Mouse (Mus musculus) adrenal gland, postnatal 14 days (tissue): Measurements from ENCODE around the gene Fbxo46. TPM values are rescaled to one million over a fixed set of nuclear protein-coding genes. Genes with fewer than 3 reads are reported as not detected.
"Not testable (repeated sequence)": the region's sequence is repeated elsewhere in the genome, so short reads cannot be mapped to it uniquely, and the experiment has no call there.

ENCODE experiments used
- DNase-seq: peaks from one replicate; pipeline ENCODE4 v3.0.0; 2021; ENCODE audit warnings: mixed read lengths
- total RNA-seq: library from RNA; stranded (reverse); gene quantifications from 2 replicates; pipeline ENCODE4 v1.2.3, GENCODE M21; 2021

Gene Fbxo46
- total RNA-seq, 1 experiment from 2014 or later: 11.2 TPM

DNA sequence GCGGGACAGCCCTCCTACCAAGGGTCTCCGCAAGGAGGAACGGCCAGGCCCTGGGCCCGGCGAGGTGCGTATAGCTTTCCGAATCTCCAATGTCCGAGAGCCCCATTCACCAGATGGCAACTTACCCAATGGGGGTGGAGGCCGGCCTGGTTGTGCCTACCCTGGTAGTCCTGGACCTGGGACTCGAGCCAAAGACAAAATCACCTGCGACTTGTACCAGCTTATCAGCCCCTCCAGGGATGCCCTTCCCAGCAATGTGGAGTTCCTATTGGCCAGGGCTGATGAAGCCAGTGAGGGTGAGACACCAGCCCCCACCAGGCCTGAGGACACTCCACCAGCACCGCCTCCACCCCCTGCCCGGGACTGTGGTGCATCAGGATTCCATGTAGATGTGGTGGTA lies 16.5 kb downstream of the Fbxo46 start:
- DNase-seq: no peak

DNA sequence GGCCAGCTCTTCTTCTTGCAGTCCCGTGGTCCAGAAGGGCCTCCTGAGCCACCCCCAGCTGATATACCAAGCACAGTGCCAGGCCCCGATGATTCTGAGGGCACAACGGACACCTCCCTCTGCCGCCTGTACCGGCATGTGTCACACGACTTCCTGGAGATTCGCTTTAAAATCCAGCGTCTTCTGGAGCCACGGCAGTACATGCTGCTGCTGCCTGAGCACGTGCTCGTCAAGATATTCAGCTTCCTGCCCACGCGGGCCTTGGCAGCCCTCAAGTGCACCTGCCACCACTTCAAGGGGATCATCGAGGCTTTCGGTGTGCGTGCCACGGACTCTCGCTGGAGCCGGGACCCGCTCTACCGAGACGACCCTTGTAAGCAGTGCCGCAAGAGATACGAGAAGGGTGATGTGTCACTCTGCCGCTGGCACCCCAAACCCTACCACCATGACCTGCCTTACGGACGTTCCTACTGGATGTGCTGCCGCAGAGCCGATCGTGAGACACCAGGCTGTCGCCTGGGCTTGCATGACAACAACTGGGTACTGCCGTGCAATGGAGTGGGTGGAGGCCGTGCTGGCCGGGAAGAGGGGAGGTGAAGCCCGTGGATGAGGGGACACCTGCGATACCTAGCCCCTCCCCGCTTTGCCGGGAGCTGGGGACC lies 17.1 kb downstream of the Fbxo46 start:
- no peak for DNase-seq

DNA sequence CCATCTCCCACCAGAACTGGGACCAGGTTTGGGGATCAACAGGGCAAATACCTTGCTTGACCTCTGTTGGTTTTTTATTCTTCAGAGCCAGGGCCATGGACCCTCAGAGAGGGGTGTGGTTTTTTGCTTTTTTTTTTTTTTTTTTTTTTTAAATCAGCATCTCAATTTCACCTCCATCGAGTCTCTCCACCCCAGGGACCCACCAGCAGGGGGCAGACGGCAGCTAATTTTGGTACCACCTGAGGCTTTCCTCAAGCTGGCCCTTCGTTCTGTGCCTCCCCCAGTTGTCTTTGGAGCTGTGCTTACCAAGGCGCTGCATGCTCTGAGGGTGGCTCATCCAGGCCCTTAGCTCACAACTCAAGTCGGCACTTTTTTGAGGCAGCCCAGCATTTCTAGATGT lies 17.7 kb downstream of the Fbxo46 start:
- peak; percentile 80 for DNase-seq

DNA sequence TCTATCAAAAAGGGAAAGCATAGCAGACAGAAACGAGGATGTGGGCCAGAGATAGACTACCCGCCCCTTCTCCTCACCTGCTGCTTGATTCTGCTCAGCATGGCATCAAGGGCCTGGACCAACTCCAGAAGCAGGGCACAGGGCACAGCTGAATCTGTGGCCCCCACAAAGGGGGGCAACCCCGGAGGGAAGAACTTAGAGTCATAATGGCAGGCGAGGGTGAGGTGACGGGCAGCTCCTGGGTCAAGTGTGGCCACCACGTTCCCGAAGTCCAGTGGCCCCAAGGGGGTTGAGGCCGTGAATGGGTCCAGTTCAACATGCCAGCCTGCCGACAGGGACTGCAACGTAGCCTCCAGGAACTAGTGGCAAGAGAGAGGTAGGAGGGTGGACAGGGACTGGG lies 27.1 kb downstream of the Fbxo46 start:
- no peak for DNase-seq

DNA sequence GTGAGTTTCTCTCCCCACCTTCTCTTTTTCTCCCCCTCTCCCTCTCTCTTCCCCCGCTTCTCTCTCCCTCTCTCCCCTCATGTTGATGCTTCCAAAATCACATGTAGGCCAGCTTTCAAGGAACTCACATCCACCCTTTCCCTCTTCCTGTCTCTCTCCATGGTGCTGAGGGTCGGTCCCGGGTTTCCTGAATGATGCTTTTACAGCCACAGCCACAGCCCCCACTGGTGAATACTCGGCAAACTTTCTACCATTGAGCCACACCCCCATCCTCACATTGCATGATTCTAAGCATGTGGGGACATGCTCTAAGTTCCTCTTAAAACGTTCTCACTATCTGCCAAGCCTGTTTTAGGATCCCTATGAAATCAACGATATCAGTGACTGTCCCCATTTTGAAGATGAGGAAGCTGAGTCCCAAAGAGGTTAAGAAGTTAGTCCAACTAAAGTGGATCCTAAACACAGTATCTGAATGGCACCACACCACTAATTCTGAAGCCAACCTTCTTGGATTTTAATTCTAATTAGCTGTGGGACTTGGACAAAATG lies 27.9 kb downstream of the Fbxo46 start:
- no peak for DNase-seq

DNA sequence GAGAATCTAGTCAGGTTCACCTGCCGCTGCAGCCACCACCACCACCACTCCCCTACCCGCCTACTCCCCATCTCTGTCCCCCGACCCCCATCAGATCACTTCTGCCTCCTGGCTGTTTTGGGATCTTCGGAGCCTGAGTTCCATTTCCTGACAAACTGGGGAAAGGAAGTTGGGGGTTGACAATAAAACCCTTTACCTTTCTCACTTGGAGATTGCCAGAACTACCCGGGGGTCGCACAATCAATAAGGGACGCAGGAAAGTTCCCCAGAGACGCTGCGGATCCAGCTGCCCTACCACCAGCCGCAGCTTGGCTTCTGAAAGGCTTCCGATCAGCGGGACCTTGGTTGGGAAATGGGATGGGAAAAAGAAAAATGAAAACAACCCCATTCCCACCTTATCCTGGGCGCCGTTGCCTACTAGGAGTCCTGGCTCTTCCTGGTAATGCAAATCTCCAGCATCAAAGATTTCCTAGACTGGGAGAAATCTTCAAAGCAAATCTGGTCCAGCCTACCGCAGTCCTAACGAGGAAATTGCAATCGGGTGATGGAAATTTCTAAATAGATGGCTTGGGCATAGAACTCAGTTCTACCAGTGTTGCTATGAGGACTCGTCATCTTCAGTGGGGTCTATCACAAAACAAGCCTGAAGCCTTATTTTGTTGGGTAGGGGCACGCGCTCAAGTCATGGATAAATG lies 28.7 kb downstream of the Fbxo46 start:
- no peak for DNase-seq

DNA sequence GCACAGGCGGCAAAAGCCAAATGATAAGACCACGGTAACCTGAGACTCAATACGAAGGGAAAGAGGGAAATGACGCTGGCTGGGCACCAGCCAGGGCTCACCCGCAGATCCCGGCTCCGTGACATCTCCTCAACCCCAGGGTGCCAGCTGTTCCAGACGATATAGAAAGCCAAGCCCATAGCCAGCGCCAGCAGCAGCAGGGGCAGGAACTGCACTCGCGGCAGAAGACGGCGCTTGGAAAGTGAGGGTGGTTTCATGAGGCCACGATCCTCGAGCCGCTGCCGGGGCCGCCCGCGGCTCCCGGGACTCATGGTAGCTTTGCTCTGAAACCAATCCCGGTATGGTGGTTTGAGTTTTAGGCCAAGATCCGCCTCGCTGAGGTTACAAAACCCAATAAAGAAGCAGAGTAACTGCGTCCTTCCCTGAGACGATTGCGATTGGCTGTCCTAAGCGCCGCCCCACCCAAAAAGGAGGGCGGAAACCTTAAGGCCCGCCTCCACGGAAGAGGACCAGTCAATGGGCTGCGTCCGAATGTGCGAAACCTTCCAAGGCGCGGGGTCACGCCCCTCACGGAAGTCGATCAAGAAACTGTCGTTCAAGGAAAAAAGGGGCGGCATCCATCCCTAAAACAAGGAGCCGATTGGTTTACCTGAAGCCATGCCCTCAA lies 29.3 kb downstream of the Fbxo46 start, which contains the start of gene Qpctl:
Qpctl (minus strand) TSS at position 417 of the 667 bp plus-strand sequence.
- DNase-seq: peak; percentile 98

DNA sequence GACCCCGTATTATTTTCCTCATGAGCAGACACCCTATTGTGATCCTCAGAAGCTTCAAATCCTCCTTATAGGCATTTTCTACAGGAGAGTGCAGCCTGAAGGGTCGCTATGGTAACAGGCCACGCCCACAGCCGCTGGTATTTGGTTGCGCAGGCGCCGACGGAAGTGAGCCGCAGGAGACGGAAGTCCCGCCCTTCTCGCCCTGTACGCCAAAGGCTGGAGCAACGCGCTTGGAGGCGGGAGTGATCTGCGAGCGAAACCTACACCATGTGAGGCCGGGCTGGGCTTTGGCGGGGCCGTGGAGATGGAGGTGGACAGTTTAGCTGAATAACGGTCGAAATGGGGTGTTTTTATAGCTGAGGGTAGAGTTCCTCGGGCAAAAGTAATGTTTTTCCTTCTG lies 30.0 kb downstream of the Fbxo46 start, which contains the start of gene Snrpd2:
Snrpd2 (plus strand) TSS at position 97 of the 400 bp plus-strand sequence.
- peak; percentile 98 for DNase-seq

DNA sequence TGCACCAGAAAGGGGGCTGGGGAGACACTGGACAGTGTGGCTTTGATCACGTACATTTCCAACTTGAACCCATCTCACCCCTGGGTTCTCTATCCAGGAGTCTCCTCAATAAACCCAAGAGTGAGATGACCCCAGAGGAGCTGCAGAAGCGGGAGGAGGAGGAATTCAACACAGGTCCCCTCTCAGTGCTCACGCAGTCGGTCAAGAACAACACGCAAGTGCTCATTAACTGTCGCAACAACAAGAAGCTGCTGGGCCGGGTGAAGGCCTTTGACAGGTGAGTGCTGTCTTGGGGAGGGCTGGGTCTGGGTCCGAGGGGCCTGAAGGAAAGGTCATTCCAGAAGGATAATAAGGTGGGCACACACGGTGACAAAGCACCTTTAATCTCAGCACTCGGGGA lies 31.5 kb downstream of the Fbxo46 start:
- DNase-seq: not testable (repeated sequence)

DNA sequence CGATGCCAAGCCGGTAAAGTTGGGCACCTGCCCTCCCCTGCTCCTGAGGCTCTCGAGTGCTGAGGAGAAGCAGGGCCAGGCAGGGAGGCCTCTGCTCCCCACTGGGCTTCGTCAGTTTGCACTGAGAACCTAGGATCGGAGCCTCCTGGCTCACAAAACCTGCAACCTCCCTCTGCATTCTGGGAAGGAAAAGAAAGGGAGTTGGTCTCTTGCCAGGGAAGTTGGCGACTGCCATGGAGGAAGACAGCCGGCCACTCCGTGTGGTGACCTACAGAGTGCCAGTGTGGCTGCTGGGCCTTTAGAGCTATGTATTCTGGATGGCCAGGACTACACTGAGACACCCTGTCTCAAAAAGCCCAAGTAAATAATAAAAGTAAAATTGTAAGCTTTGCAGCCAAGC lies 35.1 kb downstream of the Fbxo46 start:
- DNase-seq: no peak

DNA sequence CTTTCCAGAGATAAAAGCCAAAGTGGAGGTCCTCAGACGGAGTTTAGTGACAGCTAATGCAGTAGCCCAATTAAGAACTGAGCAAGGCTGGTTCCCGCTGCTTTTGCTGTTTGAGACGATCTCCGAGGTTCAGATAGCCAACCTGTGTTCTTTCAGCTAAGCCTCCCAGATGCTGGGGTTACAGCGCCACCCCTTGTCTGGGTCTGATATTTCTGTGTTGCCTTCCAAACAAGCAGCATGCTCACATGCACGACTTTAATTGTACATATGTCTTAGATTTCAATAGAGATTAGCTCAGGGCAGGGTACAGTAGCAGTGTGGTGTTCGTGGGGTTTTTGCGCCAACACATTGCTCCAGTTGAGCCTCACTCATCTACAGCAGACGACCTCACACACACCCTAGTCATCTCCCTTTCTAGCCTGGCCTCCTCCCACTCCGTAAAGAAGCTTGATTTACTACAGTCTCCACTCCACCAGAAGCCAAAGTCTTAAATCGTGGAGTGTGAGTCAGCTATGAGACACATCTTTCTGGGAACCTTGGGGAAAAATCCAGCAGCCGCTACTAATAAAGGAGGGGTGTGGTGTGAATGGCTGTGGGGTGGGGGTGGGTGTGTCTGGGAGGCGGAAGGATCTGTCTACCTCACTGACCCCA lies 36.3 kb downstream of the Fbxo46 start:
- DNase-seq: peak; percentile 80

DNA sequence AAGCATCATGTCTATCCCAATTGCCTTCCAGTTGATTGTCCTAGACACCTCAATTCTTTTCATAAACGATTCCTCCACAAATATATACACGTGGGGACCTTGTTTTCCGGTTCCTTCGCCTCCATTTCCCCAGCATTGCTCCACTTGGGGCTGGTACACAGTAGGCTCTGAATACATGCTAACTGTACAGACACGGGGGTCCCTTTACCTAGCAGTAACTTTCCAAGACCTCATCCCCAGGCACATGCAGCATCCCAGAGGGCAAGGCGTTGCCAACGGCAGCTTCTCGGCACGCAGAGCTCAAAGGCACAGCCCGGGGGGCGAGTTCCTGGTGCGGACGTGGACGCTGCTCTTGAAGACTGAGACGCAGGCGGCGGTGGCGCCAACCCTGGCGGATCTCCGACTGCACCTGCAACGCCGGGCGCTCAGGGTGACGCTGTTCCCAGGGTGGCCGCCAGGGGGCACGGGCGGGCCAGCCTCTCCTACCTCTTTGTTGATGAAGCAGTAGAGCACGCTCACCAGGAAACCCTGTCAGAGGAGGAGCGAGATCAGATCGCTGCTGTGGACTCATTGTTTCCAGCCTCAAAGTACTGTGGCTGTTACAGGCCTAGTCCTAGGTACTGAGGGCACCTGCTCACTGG lies 37.6 kb downstream of the Fbxo46 start:
- DNase-seq: peak; percentile 95

DNA sequence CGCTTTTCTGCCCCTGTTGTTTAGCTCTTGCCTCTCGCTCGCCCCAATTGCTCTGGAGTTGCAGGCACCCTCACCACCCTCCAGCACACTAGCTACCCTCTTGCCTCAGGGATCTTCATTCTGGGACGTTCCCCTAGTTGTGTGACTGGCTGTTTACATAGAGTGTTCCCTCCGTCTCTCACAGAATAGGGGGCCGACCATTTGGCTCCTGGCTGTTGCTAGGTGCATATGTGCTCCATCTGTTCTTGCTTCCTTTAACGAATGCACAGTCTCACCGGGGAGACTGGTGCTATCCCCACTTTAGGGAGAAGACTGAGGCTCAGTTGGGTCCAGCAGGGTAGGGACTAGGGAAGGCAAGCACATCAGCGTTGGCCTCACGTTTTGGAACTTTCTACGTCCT lies 38.9 kb downstream of the Fbxo46 start:
- no peak for DNase-seq

DNA sequence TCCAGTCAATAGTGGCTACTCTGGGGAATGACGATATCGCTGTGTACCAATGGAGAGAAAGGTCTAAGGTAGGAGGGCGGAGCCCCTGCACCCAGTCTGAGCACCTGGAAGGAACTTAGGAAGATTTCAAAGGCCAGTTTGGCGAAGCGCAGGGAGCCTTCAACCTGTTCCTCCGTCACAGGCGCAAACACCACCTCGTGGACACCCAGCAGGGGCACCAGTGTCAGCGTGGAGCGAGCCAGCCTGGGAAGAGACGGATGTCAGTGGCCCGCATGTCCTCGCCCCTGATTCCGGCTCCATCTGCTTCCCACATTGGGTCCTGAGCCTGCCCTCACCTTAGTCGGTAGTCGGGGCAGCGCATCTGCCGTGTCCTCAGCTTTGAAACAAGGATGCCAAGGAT lies 39.8 kb downstream of the Fbxo46 start:
- no peak for DNase-seq

DNA sequence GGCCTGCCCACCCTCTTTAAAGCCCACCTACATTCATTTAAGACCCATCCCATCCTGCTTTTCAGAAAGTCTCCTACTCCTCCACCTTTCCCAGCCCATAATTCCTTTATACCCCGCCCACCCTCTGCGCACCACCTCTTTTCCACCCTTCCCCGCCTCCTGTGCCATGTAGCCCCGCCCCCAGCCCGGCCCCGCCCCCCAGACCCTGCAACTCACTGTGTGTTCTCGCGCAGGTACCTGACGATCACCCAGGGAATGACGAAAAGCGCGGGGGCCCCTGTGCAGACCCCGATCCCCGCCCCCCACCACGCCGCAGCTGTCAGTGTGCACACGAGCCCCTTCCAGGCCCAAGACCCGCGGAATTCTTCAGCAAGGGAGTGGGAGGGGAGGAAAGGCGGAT lies 40.5 kb downstream of the Fbxo46 start:
- peak; percentile 63 for DNase-seq

DNA sequence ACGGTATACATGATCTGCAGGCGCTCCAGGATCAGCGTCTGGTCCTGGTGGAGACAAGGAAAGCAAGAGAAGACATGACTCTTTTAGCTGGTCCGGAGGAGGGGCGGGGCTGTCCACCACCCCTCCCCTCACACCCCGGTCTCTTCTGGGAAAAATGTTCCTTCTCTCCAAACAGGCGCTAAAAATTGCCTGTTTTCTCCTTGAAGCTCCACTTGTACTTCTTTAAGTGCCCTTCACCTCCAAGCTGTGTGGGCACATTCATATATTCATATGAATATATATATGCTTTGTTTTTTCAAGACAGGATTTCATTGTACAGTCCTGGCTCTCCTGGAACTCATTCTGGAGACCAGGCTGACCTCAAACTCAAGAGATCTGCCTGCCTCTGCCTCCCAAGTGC lies 43.3 kb downstream of the Fbxo46 start:
- DNase-seq: no peak

DNA sequence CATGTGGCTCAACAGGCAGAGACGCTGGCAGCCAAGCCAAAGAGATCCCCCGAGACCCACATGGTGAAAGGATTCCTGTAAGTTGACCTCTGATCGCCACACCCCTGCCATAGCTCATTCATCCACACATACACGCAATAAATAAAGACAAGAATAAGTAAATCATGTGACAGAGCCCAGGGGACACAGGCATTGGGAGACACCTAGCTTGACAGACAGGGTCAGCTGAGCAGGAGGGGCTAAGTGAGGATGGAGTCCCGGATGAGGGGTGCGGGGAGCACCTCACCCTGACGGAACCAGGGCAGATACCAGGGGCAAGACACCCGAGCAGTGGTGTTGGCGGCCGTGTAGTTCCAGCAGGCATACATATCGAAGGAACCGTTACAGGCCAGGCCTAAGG lies 44.1 kb downstream of the Fbxo46 start:
- DNase-seq: no peak

DNA sequence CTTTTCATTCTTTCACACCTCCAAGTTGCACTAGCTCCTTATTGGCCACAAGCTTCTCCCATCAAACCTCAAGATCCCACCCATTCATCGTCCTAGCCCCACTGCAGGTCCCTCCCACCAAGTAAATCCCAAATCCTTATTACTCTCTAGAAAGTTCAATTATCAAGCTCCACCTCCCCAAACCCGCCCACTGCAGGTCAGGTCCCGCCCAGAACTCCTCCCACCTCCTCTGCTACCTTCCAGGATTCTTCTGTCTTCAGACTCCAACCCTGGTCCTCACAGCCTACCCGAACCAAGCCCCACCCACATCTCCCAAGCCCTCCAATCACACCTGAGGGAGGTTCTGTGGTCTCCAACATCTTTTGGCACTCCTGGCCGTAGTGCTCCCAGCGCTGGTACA lies 44.5 kb downstream of the Fbxo46 start:
- peak; percentile 42 for DNase-seq

DNA sequence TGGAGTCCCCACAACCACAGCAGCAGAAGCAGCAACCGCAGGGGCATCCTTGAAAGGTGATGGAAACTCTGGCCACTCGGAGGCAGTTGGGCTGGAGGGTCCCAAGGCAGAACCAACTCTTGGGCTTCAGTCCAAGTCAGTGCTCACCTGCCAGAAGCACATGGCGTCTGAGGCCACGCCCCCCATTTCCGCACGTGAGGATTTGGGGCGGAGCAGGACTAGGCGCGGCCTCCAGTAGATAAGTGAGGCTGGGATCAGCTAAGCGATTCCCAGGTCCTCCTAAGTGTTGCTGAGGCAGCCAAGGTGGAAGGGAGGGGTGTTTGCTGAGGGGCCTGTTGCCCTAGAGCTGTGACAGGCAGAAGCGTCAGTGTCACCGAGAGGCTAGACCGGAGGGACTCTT lies 45.3 kb downstream of the Fbxo46 start:
- no peak for DNase-seq

DNA sequence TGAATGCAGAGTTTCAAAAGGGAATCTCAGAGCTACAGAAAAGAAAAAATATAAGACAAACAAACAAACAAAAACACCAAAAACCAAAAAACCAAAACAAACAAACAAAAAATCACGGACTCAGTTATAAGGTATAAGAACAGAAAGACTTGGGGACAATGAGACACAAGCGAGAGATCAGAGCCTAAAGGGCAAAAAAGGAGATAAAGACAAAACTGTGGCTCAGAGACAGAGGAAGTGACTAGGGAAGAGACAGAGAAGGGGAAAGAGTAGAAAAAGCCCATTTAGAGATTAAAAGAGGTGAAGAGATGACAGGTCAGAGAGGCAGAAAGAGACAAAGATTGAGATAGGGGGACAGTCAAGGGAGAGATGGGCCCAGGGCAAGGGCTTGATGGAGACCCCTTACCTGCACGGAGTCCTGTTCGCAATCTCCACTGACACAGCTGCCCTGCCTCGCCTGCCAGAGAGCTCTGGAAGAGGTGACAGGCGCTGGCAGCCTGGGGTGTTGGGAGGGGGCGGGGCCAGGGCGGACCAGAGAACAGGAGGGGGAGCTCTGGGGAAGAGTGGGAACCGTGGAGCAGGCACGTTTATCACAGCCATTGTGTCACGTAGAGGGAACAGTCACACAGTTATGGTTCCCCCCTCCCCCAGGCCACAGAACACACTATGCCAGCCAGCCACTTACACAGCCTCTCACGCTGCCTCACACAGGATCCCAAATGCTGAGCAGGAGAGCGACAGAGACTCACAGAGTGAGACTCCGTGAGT lies 46.2 kb downstream of the Fbxo46 start, which contains the start of gene Gipr:
Gipr (minus strand) TSS at position 472 of the 768 bp plus-strand sequence.
- peak; percentile 41 for DNase-seq

DNA sequence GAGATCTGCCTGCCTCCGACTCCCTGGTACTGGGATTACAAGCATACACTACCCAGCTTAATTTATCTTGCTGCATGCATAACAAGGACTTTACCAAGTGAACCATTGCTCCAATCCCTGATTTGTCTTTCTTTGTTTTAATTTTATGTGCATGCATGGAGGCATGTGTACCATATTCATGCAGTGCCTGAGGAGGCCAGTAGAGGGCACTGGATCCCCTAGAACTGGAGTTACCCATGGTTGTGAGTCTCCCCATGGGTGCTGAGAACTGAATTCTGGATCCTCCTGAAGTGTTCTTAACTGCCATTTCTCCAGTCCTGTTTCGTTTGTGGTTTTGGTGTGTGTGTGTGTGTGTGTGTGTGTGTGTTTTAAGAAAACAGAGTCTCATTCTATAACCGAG lies 47.3 kb downstream of the Fbxo46 start:
- no peak for DNase-seq
